Mouse (Mus musculus) left cerebral cortex, postnatal 10 days (tissue): ENCODE data around the gene Hk1. TPM values are rescaled to one million over a fixed set of nuclear protein-coding genes. Genes with fewer than 3 reads are reported as not detected.

Experiments
- DNase-seq, 2 experiments: peaks; one replicate each; pipeline ENCODE4 v3.0.0; 2021 to 2022; ENCODE audit warnings: low spot score in 2 of 2, mixed read lengths in 1 of 2; ENCODE audit errors: extremely low spot score in 1 of 2
- intact Hi-C: fragments of 180-260 bp; cut with DNase I; formaldehyde crosslinking; loops from one replicate; pipeline ENCODE4 v1.15.1; 2025
- total RNA-seq, 2 experiments: library from RNA; stranded (reverse); gene quantifications; 2 replicates each; pipeline ENCODE4 v1.2.3; 2021

Gene Hk1
- total RNA-seq = 100 to 1,000 TPM; 309 to 314 TPM

DNA sequence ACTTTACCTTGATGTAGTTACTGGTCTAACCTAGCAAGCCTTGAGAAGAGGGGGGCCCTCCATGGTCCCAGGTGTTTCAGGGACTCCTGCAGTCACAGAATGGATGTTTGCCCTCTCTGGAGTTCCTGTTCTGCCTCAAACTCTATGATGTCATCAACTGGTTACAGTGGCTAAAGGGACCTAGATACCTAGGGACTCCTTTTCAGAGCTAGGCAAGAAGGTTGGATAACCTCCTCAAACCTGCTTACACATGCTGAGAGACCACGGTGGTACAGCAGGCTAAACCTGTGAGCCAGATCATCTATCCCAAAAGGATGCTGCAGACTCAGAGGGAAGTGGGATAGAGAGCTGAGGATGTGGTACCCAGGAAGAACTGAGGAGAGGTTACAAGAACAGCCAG, at the start of gene Hk1:
Hk1 (minus strand) TSS at position 101 of the 400 bp plus-strand sequence.
- DNase-seq = no peak
- intact Hi-C loops = loop anchor here (10.0 kb wide), 1 partner anchor 195 kb away; no protein-coding TSS in a partner anchor

- DNase-seq = no peak
- intact Hi-C loops = no loop called here
Measured at GRCm38 (mm10) chr10:62425081-62425871, 45.6 kb upstream of the Hk1 start.

DNA sequence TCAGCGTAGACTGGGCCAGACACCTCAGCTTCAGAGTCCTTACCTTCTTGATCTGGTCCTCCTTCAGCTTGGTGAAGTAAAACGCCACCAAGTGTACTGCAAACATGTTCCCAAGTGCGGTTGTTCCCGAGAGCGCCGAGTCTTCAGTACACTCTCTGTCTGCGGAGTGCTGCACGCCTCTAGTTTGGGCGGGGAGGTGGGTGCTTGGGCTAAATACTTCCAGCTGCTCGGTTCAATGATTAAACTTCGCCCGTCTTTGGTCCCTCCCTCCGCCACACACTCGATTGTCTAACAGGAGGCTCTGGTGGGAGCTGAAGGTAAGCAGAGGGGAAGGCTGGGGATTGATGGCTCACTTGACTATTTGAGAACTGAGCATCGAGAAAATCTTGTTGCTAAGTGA, 42.5 kb upstream of the Hk1 start, which contains the start of gene Hkdc1:
Hkdc1 (minus strand) TSS at position 237 of the 400 bp plus-strand sequence.
- intact Hi-C loops = no loop called here
- DNase-seq = no peak

- intact Hi-C loops = no loop called here
- DNase-seq = no peak
Measured at GRCm38 (mm10) chr10:62421127-62421526, 41.4 kb upstream of the Hk1 start.

DNA sequence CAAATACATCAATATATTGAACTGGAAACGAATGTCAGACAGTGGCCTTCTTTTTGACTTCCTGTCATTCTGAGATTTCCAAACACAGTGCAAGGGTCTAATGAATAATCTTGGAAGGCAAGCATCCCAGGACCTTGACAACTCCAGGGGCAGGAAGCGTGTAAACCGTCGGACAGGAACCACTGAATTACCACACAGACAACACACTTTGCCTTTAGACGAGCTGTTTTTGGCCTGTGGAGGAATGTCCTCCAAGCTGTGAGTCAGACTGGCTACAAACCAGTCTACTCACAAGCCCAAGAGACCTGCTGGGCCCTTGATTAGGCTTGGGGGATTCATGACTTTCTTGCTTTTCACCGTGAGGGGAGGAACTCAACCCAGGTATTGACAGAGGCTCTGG, 40.7 kb upstream of the Hk1 start:
- no peak for DNase-seq
- intact Hi-C loops = no loop called here

DNA sequence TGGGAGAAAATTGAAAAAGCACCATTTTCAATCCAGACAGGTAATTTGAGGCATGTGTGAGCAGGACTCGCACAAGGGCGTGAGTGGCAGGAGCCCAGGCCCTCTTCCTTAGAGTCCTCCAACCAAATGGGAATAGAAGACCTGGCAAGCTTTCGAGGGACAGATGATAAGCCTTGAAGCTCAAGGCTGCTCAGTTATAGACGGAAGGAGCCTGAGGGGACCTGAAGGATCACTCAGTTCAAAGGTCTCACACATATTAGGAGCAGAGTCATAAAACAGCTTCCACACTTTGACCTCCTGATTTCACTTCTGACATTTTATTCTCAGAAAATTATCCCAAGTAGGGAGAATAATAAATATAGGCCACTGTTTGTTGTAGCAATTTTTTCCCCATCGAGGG, 39.7 kb upstream of the Hk1 start:
- intact Hi-C loops = no loop called here
- DNase-seq = no peak

GRCm38 (mm10) chr10:62418831-62419356, 39.2 kb upstream of the Hk1 start:
- intact Hi-C loops = no loop called here
- DNase-seq = no peak

DNA sequence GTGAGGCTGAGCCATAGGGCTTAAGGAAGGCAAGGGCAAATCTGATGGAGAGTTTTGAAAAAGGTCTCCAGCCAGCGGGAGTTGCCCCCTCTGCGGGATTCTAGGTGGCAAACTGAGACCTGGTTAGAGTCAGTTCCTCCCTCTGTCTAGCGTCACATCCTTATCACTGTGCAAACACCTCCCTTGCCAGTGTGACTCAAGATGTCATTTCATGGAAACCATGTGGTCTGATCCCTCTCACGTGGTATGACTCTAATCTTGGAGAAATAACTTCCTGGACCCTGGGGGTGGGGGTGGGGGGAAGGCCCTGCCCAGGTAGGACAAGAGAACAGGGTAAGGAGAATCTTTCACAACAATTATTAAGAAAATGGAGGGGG, 33.9 kb upstream of the Hk1 start:
- intact Hi-C loops = loop anchor here (5.0 kb wide), 1 partner anchor 226 kb away; no protein-coding TSS in a partner anchor
- DNase-seq = no peak

DNA sequence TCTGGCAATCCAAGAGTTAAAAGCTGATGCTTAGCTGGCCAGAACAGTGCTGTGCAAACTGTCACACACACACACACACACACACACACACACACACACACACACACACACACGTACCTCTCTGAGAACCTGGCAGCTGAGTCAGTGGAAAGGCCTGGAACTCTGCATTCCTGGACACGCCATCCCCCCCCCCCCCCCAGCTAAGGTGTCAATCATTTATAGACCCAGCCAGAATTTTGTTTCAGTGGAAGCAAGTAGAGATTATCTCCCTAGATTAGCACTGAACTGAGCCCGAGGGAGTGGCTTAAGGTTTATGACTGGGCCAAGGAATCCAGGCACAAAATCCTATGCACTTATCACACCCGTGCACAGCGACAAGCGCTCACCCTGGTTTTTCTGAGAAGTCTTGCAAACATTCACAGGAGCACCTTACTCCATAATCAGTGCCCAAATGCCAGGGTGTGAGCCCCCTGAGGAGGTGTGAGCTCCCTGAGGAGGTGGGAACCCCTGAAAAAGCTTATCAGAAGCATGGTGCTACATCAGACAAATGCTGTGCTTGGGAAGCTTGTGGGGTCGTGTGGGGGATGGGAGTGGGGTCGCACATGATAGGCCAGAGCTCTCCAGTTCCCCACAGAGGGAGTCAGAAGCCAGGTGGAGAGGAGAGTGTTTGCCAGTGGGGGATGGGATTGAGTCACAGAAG, 33.3 kb upstream of the Hk1 start:
- no peak for DNase-seq
- intact Hi-C loops = loop anchor here (5.0 kb wide), 1 partner anchor 226 kb away; no protein-coding TSS in a partner anchor

DNA sequence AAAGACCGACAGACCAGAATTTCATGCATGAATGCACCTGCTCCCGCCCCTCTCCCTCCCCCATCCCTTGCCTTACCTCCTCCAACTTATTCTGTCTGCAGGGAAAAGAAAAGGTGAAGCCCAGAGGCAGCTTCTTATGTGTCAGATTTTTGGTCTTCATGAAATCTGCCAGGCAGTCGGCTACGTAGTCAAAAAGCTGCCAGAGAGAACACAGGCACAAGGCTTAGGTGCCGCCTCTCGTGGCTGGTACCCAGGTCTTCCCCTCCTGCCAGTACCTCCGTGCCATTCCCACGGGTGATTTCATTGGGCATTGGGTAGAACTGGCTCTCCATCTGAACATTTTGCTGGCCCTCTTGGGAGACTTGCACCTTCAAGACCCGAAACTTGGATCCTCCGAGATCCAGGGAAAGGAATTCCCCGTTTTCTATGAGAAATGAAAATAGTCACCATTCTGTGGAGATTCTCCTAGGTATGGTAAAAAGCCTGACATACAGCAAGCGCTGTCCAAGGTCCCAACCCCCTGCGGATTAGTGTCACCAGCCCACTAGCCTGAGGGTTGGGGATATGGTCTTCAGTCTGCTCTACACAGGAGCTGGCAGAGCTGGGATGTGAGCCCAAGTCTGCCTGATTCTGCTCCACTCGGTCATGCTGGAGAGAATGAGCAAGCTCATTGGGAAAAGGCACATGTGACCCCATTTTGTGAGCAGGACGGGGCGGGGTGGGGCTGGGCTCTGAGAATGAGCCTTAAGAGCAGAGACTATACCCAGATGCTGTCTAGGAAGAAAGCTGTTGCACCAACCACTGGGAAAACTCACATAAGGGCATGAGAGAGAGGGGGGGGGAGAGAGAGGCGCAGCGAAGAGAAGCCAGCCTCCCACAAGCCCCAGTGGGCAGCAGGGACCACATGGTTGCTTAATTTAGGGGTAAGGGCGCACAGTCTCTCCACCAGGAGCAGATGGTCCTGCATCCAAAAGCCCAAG, 32.0 kb upstream of the Hk1 start:
- peak in 1 of 2 experiments; percentile 9 for DNase-seq
- intact Hi-C loops = loop anchor here (2.0 to 5.0 kb wide), 2 partner anchors 137 to 224 kb away; no protein-coding TSS in a partner anchor

- intact Hi-C loops = loop anchor here (2.0 to 5.0 kb wide), 2 partner anchors 136 to 224 kb away; no protein-coding TSS in a partner anchor
- DNase-seq = peak; percentile 63 to 67
Measured at GRCm38 (mm10) chr10:62410943-62411342, 31.2 kb upstream of the Hk1 start.

GRCm38 (mm10) chr10:62404901-62405300, 25.2 kb upstream of the Hk1 start:
- intact Hi-C loops = loop anchor here (5.0 kb wide), 1 partner anchor 63 kb away; no protein-coding TSS in a partner anchor
- DNase-seq = peak; percentile 13 to 79

DNA sequence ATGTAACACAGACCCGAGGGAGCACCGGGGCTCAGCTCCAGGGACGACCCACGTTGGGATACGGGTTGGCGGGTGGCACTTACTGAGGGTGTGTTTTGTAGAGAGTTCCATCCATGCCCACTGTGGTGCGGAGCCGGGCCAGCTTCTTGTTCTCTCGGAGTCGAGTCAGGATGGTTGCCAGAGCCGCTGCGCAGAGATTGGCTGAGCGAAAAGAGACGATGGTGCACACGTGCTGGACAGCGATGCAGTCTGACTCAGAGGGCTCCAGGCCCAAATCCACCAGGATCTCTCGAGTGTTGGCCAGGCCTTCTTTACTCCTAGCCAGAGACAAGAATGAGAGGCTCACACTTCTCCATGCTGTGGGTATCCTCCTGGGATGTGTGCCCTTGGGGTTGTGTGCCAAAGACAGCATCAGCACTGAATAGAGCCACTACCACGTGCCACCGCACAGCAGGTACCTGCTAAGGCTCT, 22.0 kb upstream of the Hk1 start:
- intact Hi-C loops = no loop called here
- peak; percentile 4 to 67 for DNase-seq

DNA sequence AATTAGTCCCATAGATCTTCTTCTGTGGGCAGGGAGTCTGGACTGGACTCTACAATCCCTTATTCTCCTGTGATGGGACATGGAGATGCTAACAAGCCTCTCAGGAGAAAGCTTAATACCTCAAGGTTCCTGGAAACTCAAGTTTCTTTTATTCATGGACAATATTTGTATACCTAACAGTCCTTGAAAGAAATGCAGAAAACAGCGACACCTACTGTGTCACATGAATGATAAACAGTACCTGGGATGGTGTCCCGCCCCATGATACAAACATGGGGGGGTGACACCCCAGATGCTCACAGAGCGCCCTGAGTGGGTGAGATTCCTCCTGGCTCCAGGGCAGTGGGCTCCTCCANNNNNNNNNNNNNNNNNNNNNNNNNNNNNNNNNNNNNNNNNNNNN, 3.3 kb upstream of the Hk1 start:
- intact Hi-C loops = loop anchor here (10.0 kb wide), 1 partner anchor 198 kb away; no protein-coding TSS in a partner anchor
- no peak for DNase-seq

DNA sequence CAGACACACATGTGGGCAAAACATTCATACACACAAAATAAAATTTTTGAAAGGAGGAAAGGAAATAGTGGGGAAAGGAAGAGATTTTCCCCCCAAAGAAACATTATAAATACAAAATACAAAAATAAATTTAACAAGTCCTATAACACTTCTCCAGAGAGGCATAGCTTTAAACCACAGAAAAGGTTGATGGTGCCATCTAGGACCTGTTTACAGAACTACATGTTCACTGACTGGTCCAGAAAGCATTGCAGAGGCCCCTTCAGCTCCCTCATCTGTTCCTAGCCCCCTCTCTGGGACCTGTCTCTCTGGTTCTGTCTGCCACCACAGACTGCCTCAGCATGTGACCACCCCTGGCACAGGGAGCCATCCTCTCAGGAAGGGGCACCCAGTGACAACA, 1.2 kb upstream of the Hk1 start:
- intact Hi-C loops = loop anchor here (10.0 kb wide), 1 partner anchor 196 kb away; no protein-coding TSS in a partner anchor
- DNase-seq = no peak

GRCm38 (mm10) chr10:62358827-62359226, 20.9 kb downstream of the Hk1 start:
- intact Hi-C loops = no loop called here
- DNase-seq = no peak

GRCm38 (mm10) chr10:62356105-62356730, 23.5 kb downstream of the Hk1 start:
- DNase-seq = peak; percentile 54 to 62
- intact Hi-C loops = no loop called here

DNA sequence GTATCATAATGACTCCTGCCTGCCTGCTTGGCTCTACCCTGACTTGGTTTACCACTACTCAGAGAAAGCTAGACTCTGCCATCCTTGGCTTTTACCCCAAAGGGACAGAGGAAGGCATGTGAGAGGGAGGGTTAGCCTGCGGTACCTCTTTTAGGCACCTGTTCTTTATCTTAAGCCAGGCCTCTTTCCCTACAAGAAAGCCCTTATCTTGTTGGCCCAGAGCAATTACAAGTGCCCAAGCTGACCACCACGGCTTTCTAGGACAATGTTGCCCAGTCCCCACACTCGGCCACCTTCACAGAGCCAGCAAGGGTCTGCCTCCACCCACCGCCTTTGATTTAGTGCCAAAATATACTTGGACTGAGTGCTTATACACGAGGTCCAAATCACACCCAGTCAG, 34.6 kb downstream of the Hk1 start:
- intact Hi-C loops = no loop called here
- no peak for DNase-seq
